Mouse (Mus musculus) neural tube, postnatal 0 days (tissue): ENCODE data around the gene Inka1. TPM values are rescaled to one million over a fixed set of nuclear protein-coding genes. Genes with fewer than 3 reads are reported as not detected.

Experiments used
- polyA plus RNA-seq: library from polyadenylated mRNA; unstranded; fragments of >200 nt; fragmentation: Nextera tagmentation; extraction: Ambion mirVana; gene quantifications from 2 replicates; pipeline ENCODE4 v1.2.1, GENCODE M21; 2015

The Inka1 gene
- polyA plus RNA-seq = 19.8 and 20.4 TPM in 2 replicates

DNA sequence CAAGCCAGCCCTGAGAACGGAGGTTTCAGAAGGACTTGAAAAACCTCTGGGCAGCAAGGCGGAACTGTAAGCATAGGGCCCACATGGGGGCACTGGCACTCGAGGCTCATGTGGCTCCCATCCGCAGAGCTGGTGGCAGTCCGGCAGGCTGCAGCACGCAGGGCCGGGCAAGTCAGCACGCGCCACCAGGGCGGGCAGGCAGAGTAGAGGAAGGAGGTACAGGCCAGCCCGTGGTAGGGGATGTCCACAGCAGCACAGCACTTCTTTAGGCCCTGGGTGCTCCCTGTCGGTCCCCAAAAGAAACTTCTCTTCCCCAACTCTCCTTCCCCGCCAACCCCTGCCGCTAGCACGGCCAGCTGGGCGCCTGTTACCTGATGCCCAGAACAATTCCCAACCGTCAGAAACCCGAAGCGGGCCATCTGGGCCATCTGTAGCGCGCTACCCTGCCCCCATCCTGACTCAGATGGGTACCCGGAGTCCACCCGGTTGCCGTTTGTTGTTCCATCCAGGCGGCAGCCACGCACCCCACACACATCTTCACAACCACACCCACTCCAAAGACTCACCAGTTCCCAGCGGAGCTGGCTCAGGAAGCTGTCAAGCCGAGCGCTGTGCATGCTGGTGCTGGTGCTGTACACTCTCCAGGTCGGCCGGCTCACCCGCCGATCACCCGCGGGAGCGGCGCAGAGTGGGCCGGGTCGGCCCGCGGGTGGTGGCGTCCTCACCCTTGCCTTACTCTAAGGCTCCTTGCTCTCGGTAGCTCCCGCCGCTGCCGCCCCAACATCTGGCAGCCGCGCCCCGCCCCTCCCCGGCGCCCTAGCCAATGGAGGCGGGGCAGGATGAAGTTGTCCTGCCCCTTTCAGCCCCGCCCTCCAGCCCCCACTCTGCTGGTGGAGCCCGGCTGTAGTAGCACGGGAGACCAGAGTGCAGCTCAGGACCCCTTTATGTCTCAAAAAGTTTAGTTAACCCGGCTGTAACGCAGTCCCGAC lies at the start of gene Inka1:
TSS of gene Inka1 (minus strand) at position 749 of the 989 bp plus-strand sequence.

DNA sequence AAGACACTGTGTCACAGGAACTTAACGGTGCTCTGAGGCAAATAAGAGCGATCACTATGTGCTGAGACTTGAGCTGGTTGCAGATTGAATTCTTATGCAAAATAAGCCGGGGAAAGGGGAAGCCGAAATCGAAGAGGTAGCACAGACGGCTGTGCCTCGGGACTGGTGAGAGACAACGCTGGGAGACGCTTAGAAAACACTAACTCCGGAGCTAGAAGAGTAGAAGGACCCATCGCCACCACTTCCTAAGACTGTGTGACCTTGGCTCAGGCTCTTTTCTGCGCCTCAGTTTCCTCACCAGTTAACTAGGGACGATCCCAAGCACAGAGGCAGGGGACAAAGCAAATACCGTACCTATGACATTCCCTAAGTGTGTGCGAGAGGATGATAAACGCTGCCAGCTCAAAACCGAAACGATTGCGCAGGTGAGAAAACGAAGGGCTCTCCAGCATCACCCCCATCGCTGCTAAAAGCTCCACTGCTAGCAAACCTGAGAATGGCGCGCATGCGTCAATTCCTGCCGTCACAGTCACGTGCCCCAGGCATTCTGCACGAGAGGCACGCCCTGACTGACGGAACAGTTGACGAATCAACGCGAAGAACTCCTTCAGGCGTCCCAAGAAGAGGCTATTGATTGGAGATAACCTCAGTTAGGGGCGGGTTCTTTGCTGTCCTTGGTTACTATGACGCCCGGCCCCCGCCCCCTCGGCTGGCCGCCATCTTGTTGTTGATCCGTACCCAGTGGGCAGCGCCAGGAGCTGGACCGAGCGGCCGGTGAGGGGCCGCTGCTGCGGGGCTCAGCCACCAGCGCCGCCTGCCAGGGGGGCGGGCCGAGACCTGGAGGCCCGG lies 16.5 kb upstream of the Inka1 start, which contains the start of gene Ip6k1:
TSS of gene Ip6k1 (plus strand) at position 580 of the 849 bp plus-strand sequence.

DNA sequence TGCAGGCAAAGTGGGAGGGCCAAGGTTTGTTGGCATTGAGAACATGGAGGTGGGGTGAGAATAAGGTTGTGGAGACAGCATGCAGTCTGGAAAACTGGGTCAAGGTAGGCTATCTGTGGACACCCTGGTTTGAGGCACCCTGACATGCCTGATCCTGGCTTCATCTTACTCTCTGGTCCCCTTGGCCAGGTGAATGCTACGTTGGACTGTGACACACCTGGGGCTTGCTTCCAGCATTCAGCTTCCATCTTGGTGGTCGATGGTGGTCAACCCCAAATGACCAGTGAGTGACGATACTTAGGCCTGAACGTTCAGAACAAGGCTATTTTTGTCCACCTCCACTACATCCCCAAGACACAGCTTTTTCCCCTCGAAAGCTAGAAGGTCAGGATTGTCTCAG lies 10.4 kb upstream of the Inka1 start, which contains the start of gene Gm20662:
TSS of gene Gm20662 (plus strand) at position 301 of the 400 bp plus-strand sequence.

DNA sequence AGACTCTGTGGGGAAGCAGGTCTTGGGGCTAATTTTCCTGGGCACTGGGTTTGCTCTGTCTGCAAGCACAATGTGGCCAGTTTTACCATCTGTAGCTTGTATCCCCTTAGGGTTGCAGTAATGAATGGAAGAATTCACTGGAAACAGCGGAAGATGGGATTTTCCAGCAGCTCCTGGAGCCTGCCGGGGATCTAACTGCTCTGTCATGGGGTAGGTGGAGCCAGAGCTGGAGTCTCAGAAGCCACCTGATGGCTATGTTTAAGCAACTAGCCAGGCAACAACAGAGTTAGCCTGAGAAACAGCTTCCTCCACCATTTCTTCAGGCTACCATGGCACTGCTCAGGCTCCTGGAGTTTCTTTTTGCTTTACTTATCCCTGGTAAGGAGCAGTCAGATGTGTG lies 6.5 kb upstream of the Inka1 start, which contains the start of gene Cdhr4:
TSS of gene Cdhr4 (plus strand) at position 301 of the 400 bp plus-strand sequence.

DNA sequence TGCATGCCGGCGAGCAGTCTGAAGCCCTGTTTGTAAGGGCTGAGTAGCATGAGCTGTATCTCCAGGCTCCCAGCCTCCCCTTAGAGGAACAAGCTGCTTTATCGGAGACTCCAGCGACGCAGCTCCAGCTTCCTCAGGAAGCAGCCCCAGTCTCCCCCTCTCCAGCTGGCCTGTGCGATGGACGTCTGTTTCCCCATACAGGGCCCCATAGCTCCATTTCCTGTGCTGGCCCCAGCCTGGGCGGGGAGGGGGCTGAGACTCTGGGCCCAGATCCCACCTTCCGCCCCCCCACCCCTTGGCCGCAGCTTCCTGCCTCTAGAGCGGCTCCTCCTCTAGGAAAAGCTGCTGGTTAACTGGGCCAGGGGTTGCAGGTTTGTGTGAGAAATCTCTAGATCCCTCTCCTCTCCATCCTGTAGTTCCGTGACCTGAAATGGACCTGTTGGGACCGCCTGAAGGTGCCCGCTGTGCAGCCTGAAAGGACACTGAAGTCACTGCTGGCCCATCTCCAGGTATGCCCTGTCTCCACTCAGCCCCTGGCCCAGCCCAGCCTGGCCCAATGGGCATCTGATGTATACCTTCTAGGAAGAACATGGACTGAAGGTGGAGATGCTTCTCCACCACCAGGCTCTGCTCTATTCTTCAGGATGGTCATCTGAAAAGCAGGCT lies 2.9 kb downstream of the Inka1 start, which contains the start of gene Gm20661:
TSS of gene Gm20661 (plus strand) at position 378 of the 666 bp plus-strand sequence.

DNA sequence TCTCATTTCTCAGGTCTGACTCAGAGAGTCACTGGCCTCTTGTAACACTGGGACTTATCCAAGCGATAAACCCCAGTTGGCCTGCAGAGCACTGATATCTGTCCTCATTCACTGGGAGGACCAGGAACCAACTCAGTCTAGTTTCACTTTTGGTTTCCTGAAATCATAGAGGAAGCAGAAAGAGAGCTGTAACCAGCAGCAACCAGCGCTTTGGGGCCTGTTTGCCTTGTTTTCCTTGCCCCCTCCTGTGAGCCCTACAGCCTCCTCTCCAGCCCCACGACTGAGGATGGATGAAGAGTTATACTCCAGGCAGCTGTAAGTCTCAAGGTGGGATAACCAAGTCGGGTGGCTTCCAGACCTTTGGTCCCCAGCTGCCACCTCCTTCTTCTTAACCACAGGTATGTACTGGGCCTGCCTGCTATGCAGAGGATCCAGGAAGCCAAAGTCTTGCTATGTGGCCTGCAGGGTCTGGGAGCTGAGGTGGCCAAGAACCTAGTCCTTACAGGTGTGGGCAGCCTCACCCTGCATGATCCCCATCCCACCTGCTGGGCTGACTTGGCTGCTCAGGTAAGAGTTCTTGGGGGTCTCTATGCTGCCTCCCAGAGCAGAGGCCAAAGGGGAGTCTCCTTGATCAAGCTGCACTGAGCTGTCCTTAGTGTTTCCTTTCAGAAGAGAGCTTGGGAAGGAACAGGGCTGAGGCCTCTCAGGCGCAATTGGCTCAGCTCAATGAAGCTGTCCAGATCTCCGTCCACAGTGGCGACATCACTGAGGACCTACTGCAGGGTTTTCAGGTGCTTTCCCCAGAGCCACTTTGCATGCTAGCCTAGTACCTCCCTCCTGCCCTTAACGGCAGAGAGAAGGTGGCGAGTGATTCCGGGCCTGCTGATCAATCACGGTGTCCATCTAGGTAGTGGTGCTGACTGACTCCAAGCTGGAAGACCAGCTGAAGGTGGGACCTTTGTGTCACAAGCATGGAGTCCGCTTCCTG lies 10.0 kb downstream of the Inka1 start, which contains the start of gene Uba7:
TSS of gene Uba7 (plus strand) at position 107 of the 988 bp plus-strand sequence.

DNA sequence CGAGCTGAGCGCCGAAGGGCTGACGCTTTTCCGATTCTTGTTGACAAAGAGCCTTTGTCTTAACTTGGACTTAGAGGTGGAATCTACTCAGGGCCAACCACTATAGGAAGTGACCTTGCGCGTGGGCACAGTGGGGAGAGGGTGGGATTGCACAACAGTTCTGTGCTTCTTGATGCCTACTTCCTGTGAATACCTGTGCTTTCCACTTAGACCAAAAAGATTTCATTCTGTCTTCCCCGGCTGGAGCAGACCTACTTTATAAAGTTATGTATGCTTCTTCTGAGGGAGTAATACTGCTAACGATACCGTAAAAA lies 35.8 kb downstream of the Inka1 start, which contains the start of gene Traip:
TSS of gene Traip (plus strand) at position 215 of the 314 bp plus-strand sequence.

DNA sequence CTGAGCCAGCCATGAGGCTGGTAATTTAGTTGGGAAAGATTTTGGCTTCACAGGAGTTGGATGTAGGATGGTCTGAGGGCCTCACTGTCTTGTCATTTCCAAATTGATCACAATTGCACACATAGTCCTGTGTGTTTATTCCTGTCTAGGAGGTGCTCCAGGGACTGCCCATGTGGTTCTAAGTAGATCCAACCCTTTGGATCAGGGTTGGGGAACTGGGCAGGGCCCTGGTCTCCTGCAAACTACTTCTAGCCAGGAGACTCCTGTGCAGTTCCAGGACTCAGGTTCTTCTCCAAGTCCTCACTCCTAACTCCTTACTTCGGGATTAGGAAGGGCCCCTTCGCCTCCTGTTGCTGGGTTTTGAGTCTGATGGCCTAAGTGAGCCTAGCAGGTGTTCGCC lies 50.3 kb downstream of the Inka1 start, which contains the start of gene Camkv:
TSS of gene Camkv (plus strand) at position 301 of the 400 bp plus-strand sequence.

Other genes starting within 250 kb of the Inka1 start
- gene Rbm5, start 214.9 kb downstream of the Inka1 start, polyA plus RNA-seq = 136 and 143 TPM in 2 replicates
- gene Rbm6, start 112.6 kb downstream of the Inka1 start, polyA plus RNA-seq = 50.8 and 55.7 TPM in 2 replicates
- gene Mon1a, start 97.7 kb downstream of the Inka1 start, polyA plus RNA-seq = 13.8 and 15.2 TPM in 2 replicates
- gene Mst1r, start 79.0 kb downstream of the Inka1 start, polyA plus RNA-seq = 1.4 and 1.6 TPM in 2 replicates
- not detected in 2 replicates for gene Actl11, start 57.4 kb downstream of the Inka1 start, polyA plus RNA-seq
- gene Camkv, start 50.2 kb downstream of the Inka1 start, polyA plus RNA-seq = 83.3 and 101 TPM in 2 replicates
- gene Traip, start 35.7 kb downstream of the Inka1 start, polyA plus RNA-seq = 5.1 and 7.6 TPM in 2 replicates
- 8.6 and 10.5 TPM in 2 replicates for gene Uba7, start 10.4 kb downstream of the Inka1 start, polyA plus RNA-seq
- 0.36 and 0.93 TPM in 2 replicates for gene Gm20661, start 2.8 kb downstream of the Inka1 start, polyA plus RNA-seq
- gene Cdhr4, start 6.6 kb upstream of the Inka1 start, polyA plus RNA-seq = 1.2 and 2.5 TPM in 2 replicates
- gene Gm20662, start 10.5 kb upstream of the Inka1 start, polyA plus RNA-seq = 0.74 and 0.92 TPM in 2 replicates
- 76.1 and 83.1 TPM in 2 replicates for gene Ip6k1, start 16.6 kb upstream of the Inka1 start, polyA plus RNA-seq
- gene Gmppb, start 63.4 kb upstream of the Inka1 start, polyA plus RNA-seq = 21.2 and 23.7 TPM in 2 replicates
- gene Amigo3, start 67.3 kb upstream of the Inka1 start, polyA plus RNA-seq = 1.9 and 2.3 TPM in 2 replicates
- gene Mst1, start 94.6 kb upstream of the Inka1 start, polyA plus RNA-seq = 0.25 TPM in 1 of 2 replicates, not detected in the other
- 32.1 and 42.2 TPM in 2 replicates for gene Rnf123, start 97.5 kb upstream of the Inka1 start, polyA plus RNA-seq
- gene Apeh, start 108.7 kb upstream of the Inka1 start, polyA plus RNA-seq = 43.7 and 50.4 TPM in 2 replicates
- gene Bsn, start 204.5 kb upstream of the Inka1 start, polyA plus RNA-seq = 8.2 and 11.6 TPM in 2 replicates